Mouse (Mus musculus): ENCODE measurements at regions not wholly inside any gene's neighbourhood (a gene's known extent, or its start where the extent isn't known, plus 50 kb on each side); places are given as distances from the start of the nearest gene placed in this dataset.

- H3K36me3 ChIP-seq (ENCODE audit: insufficient read depth, low read length) = no peaks in the 10 kb centered on the region
- H3K4me2 ChIP-seq (replicated peaks; ENCODE audit: low read depth, low read length) = no peak overlapping the region
- no peak overlapping the region for H3K9ac ChIP-seq (replicated peaks; ENCODE audit: low read length)
- H3K9me3 ChIP-seq (ENCODE audit: low read length) = no peaks in the 10 kb centered on the region
- H3K27ac ChIP-seq (ENCODE audit: low read length) = no peak overlapping the region
- H3K4me1 ChIP-seq (ENCODE audit: insufficient read depth, low read length) = no peaks in the 10 kb centered on the region
- no peak overlapping the region for H3K4me3 ChIP-seq (ENCODE audit: low read length)
- WGBS = 40% methylated on average over 5 of the region's 5 CpGs
- peak; percentile 61 for ATAC-seq (ENCODE audit: low FRiP score, low TSS enrichment)
- H3K27me3 ChIP-seq (ENCODE audit: insufficient read depth, low read length) = no peaks in the 10 kb centered on the region
Observed at GRCm38 (mm10) chr10:67721787-67722186, 173.0 kb upstream of the Ado start.

- ATAC-seq (ENCODE audit: low FRiP score, low TSS enrichment) = no peak
- H3K9ac ChIP-seq (replicated peaks; ENCODE audit: low read length) = no peak overlapping the region
- WGBS = 92% methylated on average over 7 of the region's 7 CpGs
- H3K4me1 ChIP-seq (ENCODE audit: insufficient read depth, low read length) = no peaks in the 10 kb centered on the region
- no peaks in the 10 kb centered on the region for H3K27me3 ChIP-seq (ENCODE audit: insufficient read depth, low read length)
- no peak overlapping the region for H3K4me2 ChIP-seq (replicated peaks; ENCODE audit: low read depth, low read length)
- H3K4me3 ChIP-seq (ENCODE audit: low read length) = no peak overlapping the region
- H3K9me3 ChIP-seq (ENCODE audit: low read length) = no peaks in the 10 kb centered on the region
- no peak overlapping the region for H3K27ac ChIP-seq (ENCODE audit: low read length)
- no peaks in the 10 kb centered on the region for H3K36me3 ChIP-seq (ENCODE audit: insufficient read depth, low read length)
Observed at GRCm38 (mm10) chr10:67717506-67717905, 168.8 kb upstream of the Ado start.

GRCm38 (mm10) chr10:67715046-67715445 is 166.3 kb upstream of the Ado start:
- WGBS = 91% methylated on average over 4 of the region's 4 CpGs
- Histone ChIP-seq H3K27ac (ENCODE audit: low read length) (no peak overlapping the region), H3K27me3 (ENCODE audit: insufficient read depth, low read length) (no peaks in the 10 kb centered on the region), H3K36me3 (ENCODE audit: insufficient read depth, low read length) (no peaks in the 10 kb centered on the region), H3K4me3 (ENCODE audit: low read length) (no peak overlapping the region), H3K4me1 (ENCODE audit: insufficient read depth, low read length) (no peaks in the 10 kb centered on the region), H3K4me2 (replicated peaks; ENCODE audit: low read depth, low read length) (no peak overlapping the region), H3K9ac (replicated peaks; ENCODE audit: low read length) (no peak overlapping the region), H3K9me3 (ENCODE audit: low read length) (no peaks in the 10 kb centered on the region)
- no peak for ATAC-seq (ENCODE audit: low FRiP score, low TSS enrichment)

- Histone ChIP-seq H3K4me2 (replicated peaks; ENCODE audit: low read depth, low read length) (no peak overlapping the region), H3K27me3 (ENCODE audit: insufficient read depth, low read length) (no peaks in the 10 kb centered on the region), H3K9ac (replicated peaks; ENCODE audit: low read length) (no peak overlapping the region), H3K4me1 (ENCODE audit: insufficient read depth, low read length) (no peaks in the 10 kb centered on the region), H3K4me3 (ENCODE audit: low read length) (no peak overlapping the region), H3K36me3 (ENCODE audit: insufficient read depth, low read length) (no peaks in the 10 kb centered on the region), H3K9me3 (ENCODE audit: low read length) (no peaks in the 10 kb centered on the region), H3K27ac (ENCODE audit: low read length) (no peak overlapping the region)
- ATAC-seq (ENCODE audit: low FRiP score, low TSS enrichment) = no peak
- WGBS = 80% methylated on average over 10 of the region's 10 CpGs
Observed at GRCm38 (mm10) chr10:67713098-67713497, 164.3 kb upstream of the Ado start.

- Histone ChIP-seq H3K27ac (ENCODE audit: low read length) (no peak overlapping the region), H3K4me1 (ENCODE audit: insufficient read depth, low read length) (no peaks in the 10 kb centered on the region), H3K9me3 (ENCODE audit: low read length) (no peaks in the 10 kb centered on the region), H3K4me2 (replicated peaks; ENCODE audit: low read depth, low read length) (no peak overlapping the region), H3K27me3 (ENCODE audit: insufficient read depth, low read length) (no peaks in the 10 kb centered on the region), H3K9ac (replicated peaks; ENCODE audit: low read length) (no peak overlapping the region), H3K4me3 (ENCODE audit: low read length) (no peak overlapping the region), H3K36me3 (ENCODE audit: insufficient read depth, low read length) (no peaks in the 10 kb centered on the region)
- 76% methylated on average over 6 of the region's 6 CpGs for WGBS
- ATAC-seq (ENCODE audit: low FRiP score, low TSS enrichment) = no peak
Observed at GRCm38 (mm10) chr10:67712665-67713064, 163.9 kb upstream of the Ado start.

GRCm38 (mm10) chr10:67711961-67712360 is 163.2 kb upstream of the Ado start:
- Histone ChIP-seq H3K27ac (ENCODE audit: low read length) (no peak overlapping the region), H3K4me3 (ENCODE audit: low read length) (no peak overlapping the region), H3K9ac (replicated peaks; ENCODE audit: low read length) (no peak overlapping the region), H3K9me3 (ENCODE audit: low read length) (no peaks in the 10 kb centered on the region), H3K36me3 (ENCODE audit: insufficient read depth, low read length) (no peaks in the 10 kb centered on the region), H3K4me1 (ENCODE audit: insufficient read depth, low read length) (no peaks in the 10 kb centered on the region), H3K4me2 (replicated peaks; ENCODE audit: low read depth, low read length) (no peak overlapping the region), H3K27me3 (ENCODE audit: insufficient read depth, low read length) (no peaks in the 10 kb centered on the region)
- ATAC-seq (ENCODE audit: low FRiP score, low TSS enrichment) = no peak
- WGBS = 88% methylated on average over 3 of the region's 3 CpGs

- no peaks in the 10 kb centered on the region for H3K36me3 ChIP-seq (ENCODE audit: insufficient read depth, low read length)
- no peaks in the 10 kb centered on the region for H3K4me1 ChIP-seq (ENCODE audit: insufficient read depth, low read length)
- no peak overlapping the region for H3K4me3 ChIP-seq (ENCODE audit: low read length)
- ATAC-seq (ENCODE audit: low FRiP score, low TSS enrichment) = no peak
- WGBS = 69% methylated on average over 7 of the region's 7 CpGs
- H3K27me3 ChIP-seq (ENCODE audit: insufficient read depth, low read length) = no peaks in the 10 kb centered on the region
- no peaks in the 10 kb centered on the region for H3K9me3 ChIP-seq (ENCODE audit: low read length)
- no peak overlapping the region for H3K27ac ChIP-seq (ENCODE audit: low read length)
- H3K9ac ChIP-seq (replicated peaks; ENCODE audit: low read length) = no peak overlapping the region
- H3K4me2 ChIP-seq (replicated peaks; ENCODE audit: low read depth, low read length) = no peak overlapping the region
Observed at GRCm38 (mm10) chr10:67706436-67706835, 157.7 kb upstream of the Ado start.

- H3K4me1 ChIP-seq (ENCODE audit: insufficient read depth, low read length) = no peaks in the 10 kb centered on the region
- H3K4me2 ChIP-seq (replicated peaks; ENCODE audit: low read depth, low read length) = no peak overlapping the region
- 47% methylated on average over 9 of the region's 9 CpGs for WGBS
- no peak overlapping the region for H3K4me3 ChIP-seq (ENCODE audit: low read length)
- H3K27ac ChIP-seq (ENCODE audit: low read length) = no peak overlapping the region
- no peaks in the 10 kb centered on the region for H3K27me3 ChIP-seq (ENCODE audit: insufficient read depth, low read length)
- H3K36me3 ChIP-seq (ENCODE audit: insufficient read depth, low read length) = no peaks in the 10 kb centered on the region
- H3K9me3 ChIP-seq (ENCODE audit: low read length) = no peaks in the 10 kb centered on the region
- H3K9ac ChIP-seq (replicated peaks; ENCODE audit: low read length) = no peak overlapping the region
- no peak for ATAC-seq (ENCODE audit: low FRiP score, low TSS enrichment)
Observed at GRCm38 (mm10) chr10:67702783-67703455, 154.2 kb upstream of the Ado start.

GRCm38 (mm10) chr10:67697401-67698195 is 148.8 kb upstream of the Ado start:
- Histone ChIP-seq H3K9ac (replicated peaks; ENCODE audit: low read length) (no peak overlapping the region), H3K4me1 (ENCODE audit: insufficient read depth, low read length) (0 out of 2 replicates have a peak, but pooled peaks cover 7% of the 10 kb centered on the region), H3K4me3 (ENCODE audit: low read length) (no peak overlapping the region), H3K27ac (ENCODE audit: low read length) (no peak overlapping the region), H3K9me3 (ENCODE audit: low read length) (no peaks in the 10 kb centered on the region), H3K4me2 (replicated peaks; ENCODE audit: low read depth, low read length) (no peak overlapping the region), H3K27me3 (ENCODE audit: insufficient read depth, low read length) (no peaks in the 10 kb centered on the region), H3K36me3 (ENCODE audit: insufficient read depth, low read length) (no peaks in the 10 kb centered on the region)
- ATAC-seq (ENCODE audit: low FRiP score, low TSS enrichment) = no peak
- 61% methylated on average over 16 of the region's 16 CpGs for WGBS
